Comparison of ENCODE assay signal across 9 mouse cellular contexts in genomic region chr17:93201265-93201925, GRCm38 (mm10). TPM values are rescaled to one million over a fixed set of nuclear protein-coding genes. Genes with fewer than 3 reads are reported as not detected.
DNase-seq lines count a peak whose midpoint lies in the region; ATAC-seq and TF ChIP-seq lines count a peak whose summit lies in the region.
"Had no signal": no experiment of that assay in that cellular context is flagged by ENCODE, and none has a peak within 500 bp of the region (broad histone marks: within the 10 kb centered on the region; RNA-seq: fewer than 3 reads in every experiment).

No protein-coding gene starts in this region.

- no peaks in the 10 kb centered on the region for H3K36me3 ChIP-seq in heart, embryonic 10.5 days
- no peaks in the 10 kb centered on the region for H3K36me3 ChIP-seq in E14TG2a.4 (ENCODE audit: insufficient read depth, low read length)
- H3K36me3 ChIP-seq in forebrain, embryonic 15.5 days, result no peaks in the 10 kb centered on the region
- no peaks in the 10 kb centered on the region for H3K36me3 ChIP-seq in midbrain, embryonic 11.5 days (ENCODE audit: control insufficient read depth, insufficient read depth, low read length)

- TF ChIP-seq CTCF in E14TG2a.4 (conservative IDR thresholded peaks at IDR 0.05; ENCODE audit: low read length), result no peak

- H3K9me3 ChIP-seq in heart, embryonic 10.5 days, result no peaks in the 10 kb centered on the region
- H3K9me3 ChIP-seq in E14TG2a.4 (ENCODE audit: low read length), result no peaks in the 10 kb centered on the region
- no peaks in the 10 kb centered on the region for H3K9me3 ChIP-seq in forebrain, embryonic 15.5 days
- H3K9me3 ChIP-seq in midbrain, embryonic 11.5 days (ENCODE audit: control insufficient read depth, low read length), result no peaks in the 10 kb centered on the region

- H3K27ac ChIP-seq in heart, embryonic 10.5 days, result no peak overlapping the region
- H3K27ac ChIP-seq in forebrain, embryonic 15.5 days (replicated peaks), result peak overlapping the region; percentile 23; the same call in 1 of the 2 replicates
- H3K27ac ChIP-seq in midbrain, embryonic 11.5 days (ENCODE audit: low read depth, low read length), result peak overlapping the region; percentile 41; the same call in 1 of the 2 replicates

- peak overlapping the region; percentile 56; the same call in 1 of the 2 replicates for H3K4me3 ChIP-seq in heart, embryonic 10.5 days
- H3K4me3 ChIP-seq in E14TG2a.4 (replicated peaks; ENCODE audit: low read length), result peak overlapping the region; percentile 68
- H3K4me3 ChIP-seq in forebrain, embryonic 15.5 days, result peak overlapping the region; percentile 43
- H3K4me3 ChIP-seq in midbrain, embryonic 11.5 days (ENCODE audit: low read depth, low read length), result peak overlapping the region; percentile 24

- peaks cover 15% of the 10 kb centered on the region for H3K4me1 ChIP-seq in heart, embryonic 10.5 days
- peaks cover 45% of the 10 kb centered on the region for H3K4me1 ChIP-seq in E14TG2a.4 (replicated peaks; ENCODE audit: low read depth, low read length)
- H3K4me1 ChIP-seq in forebrain, embryonic 15.5 days, result peaks cover 49% of the 10 kb centered on the region
- peaks cover 12% of the 10 kb centered on the region for H3K4me1 ChIP-seq in midbrain, embryonic 11.5 days (ENCODE audit: control insufficient read depth, insufficient read depth, low read length)

- intact Hi-C loops in heart, postnatal 10 days (cut with DNase I), result no loop called here

- 3% methylated on average over 16 of the region's 16 CpGs for WGBS in heart, embryonic 10.5 days
- 2% methylated on average over 16 of the region's 16 CpGs for WGBS in forebrain, embryonic 15.5 days
- under 1% methylated on average over 16 of the region's 16 CpGs for WGBS in midbrain, embryonic 11.5 days

- H3K27me3 ChIP-seq in heart, embryonic 10.5 days (ENCODE audit: insufficient read depth, poor library complexity, severe bottlenecking), result peaks cover 74% of the 10 kb centered on the region
- peaks cover 67% of the 10 kb centered on the region for H3K27me3 ChIP-seq in E14TG2a.4 (ENCODE audit: insufficient read depth, low read length)
- peaks cover 44% of the 10 kb centered on the region for H3K27me3 ChIP-seq in forebrain, embryonic 15.5 days
- peaks cover 51% of the 10 kb centered on the region for H3K27me3 ChIP-seq in midbrain, embryonic 11.5 days (ENCODE audit: control insufficient read depth, insufficient read depth, low read length)

- no peak for ATAC-seq in forebrain, embryonic 15.5 days (replicated peaks)
- no peak for ATAC-seq in midbrain, embryonic 11.5 days (ENCODE audit: low FRiP score)

- no peak for DNase-seq in heart, embryonic 10.5 days (ENCODE audit: low spot score)
- DNase-seq in heart, postnatal 10 days, result no peak
- peak; percentile 93 for DNase-seq in midbrain, embryonic 11.5 days (ENCODE audit: low spot score, missing footprints)
- DNase-seq in adrenal gland, adult 8-10 months, result no peak
- no peak for DNase-seq in Muller cell, postnatal 12 days (ENCODE audit: inconsistent ontology term)
- no peak for DNase-seq in urinary bladder, adult 2 months (ENCODE audit: low spot score)

- peak overlapping the region; percentile 36 for H3K9ac ChIP-seq in forebrain, embryonic 15.5 days (replicated peaks)
- H3K9ac ChIP-seq in midbrain, embryonic 11.5 days (ENCODE audit: low read length), result no peak overlapping the region; the same call in 1 of the 2 replicates

- H3K4me2 ChIP-seq in forebrain, embryonic 15.5 days (replicated peaks), result peak overlapping the region; percentile 65
- H3K4me2 ChIP-seq in midbrain, embryonic 11.5 days, result peak overlapping the region; percentile 53

RNA-seq across cellular contexts. Expression of gene Adcyap1, which starts 2.6 kb away (rescaled TPM):
- 0.39 TPM in 1 of 2 replicates, not detected in the other for polyA plus RNA-seq in heart, embryonic 10.5 days (2016; fragmentation: Nextera tagmentation; extraction: Ambion mirVana)
- not detected for total RNA-seq in heart, postnatal 10 days (2021)
- 6.6 and 7.1 TPM in 2 replicates for polyA plus RNA-seq in forebrain, embryonic 15.5 days (2015; fragmentation: Nextera tagmentation; extraction: Ambion mirVana)
- polyA plus RNA-seq in midbrain, embryonic 11.5 days (2014; fragmentation: Nextera tagmentation; extraction: Ambion mirVana), result 19.1 and 22.4 TPM in 2 replicates
- total RNA-seq in adrenal gland, adult 8-10 months (2022), result under 1 TPM in 1 of 4 experiments, not detected in 3; 0.38 TPM
- polyA plus RNA-seq in urinary bladder, adult 2 months (2012; rRNA removed), result not detected in 2 replicates
- total RNA-seq: liver, adult 2 months had no signal
- polyA plus RNA-seq: liver, adult 2 months had no signal
